Mouse (Mus musculus) G1E (cell line): ENCODE measurements around the gene Ptpra. TPM values are rescaled to one million over a fixed set of nuclear protein-coding genes. Genes with fewer than 3 reads are reported as not detected.

Experiments
- ATAC-seq: 2 replicates; pipeline ENCODE4 v1.8.0; 2016; ENCODE audit warnings: mild to moderate bottlenecking; ENCODE audit not compliant: insufficient number of reproducible peaks, poor library complexity, low FRiP score, severe bottlenecking; ENCODE audit errors: extremely low read depth
- DNase-seq: peaks from one replicate; pipeline ENCODE4 v3.0.0; 2012; ENCODE audit warnings: low spot score
- H3K27me3 ChIP-seq: 2 replicates; pipeline ENCODE4 v1.6.1; 2012; ENCODE audit warnings: mild to moderate bottlenecking, low read length, inconsistent platforms; ENCODE audit not compliant: insufficient read depth
- H3K36me3 ChIP-seq: replicated peaks from 2 replicates; pipeline ENCODE3; 2012; ENCODE audit warnings: mild to moderate bottlenecking, inconsistent platforms
- H3K4me1 ChIP-seq: 2 replicates; pipeline ENCODE4 v1.6.1; 2012; ENCODE audit warnings: low read depth, low read length, inconsistent platforms, mixed read lengths; ENCODE audit not compliant: insufficient read depth
- H3K4me3 ChIP-seq: 2 replicates; pipeline ENCODE4 v1.5.1; 2012; ENCODE audit warnings: low read depth, mild to moderate bottlenecking, inconsistent platforms, low read length, moderate library complexity, mixed read lengths
- H3K9me3 ChIP-seq: replicated peaks from 2 replicates; pipeline ENCODE4 v1.6.1; 2012; ENCODE audit warnings: inconsistent platforms
- CTCF ChIP-seq: IDR thresholded peaks from 2 replicates; pipeline ENCODE4 v1.5.1; 2012; ENCODE audit warnings: low read depth, low read length, inconsistent platforms, mixed read lengths
- GATA1 ChIP-seq: IDR thresholded peaks from 2 replicates; pipeline ENCODE4 v1.6.1; 2012; ENCODE audit warnings: borderline replicate concordance, low read length, inconsistent platforms, mixed read lengths
- GATA2 ChIP-seq: IDR thresholded peaks from 2 replicates; pipeline ENCODE4 v1.6.1; 2012; ENCODE audit warnings: low read depth, low read length, inconsistent platforms, borderline replicate concordance
- POLR2AphosphoS5 ChIP-seq: IDR thresholded peaks from 2 replicates; pipeline ENCODE4 v1.6.1; 2012; ENCODE audit warnings: low read depth, low read length, inconsistent platforms; ENCODE audit not compliant: insufficient replicate concordance
- TAL1 ChIP-seq: conservative IDR thresholded peaks from 2 replicates; pipeline ENCODE4 v1.6.1; 2012; ENCODE audit warnings: low read depth, low read length, inconsistent platforms, mixed read lengths
- polyA plus RNA-seq: library from polyadenylated mRNA; stranded (reverse); fragments of >175 nt; gene quantifications from 2 replicates; pipeline ENCODE4 v1.2.3, GENCODE M21; 2012
- total RNA-seq, 2 experiments: library from RNA; stranded (forward) in 1 of 2; stranded (reverse) in 1 of 2; fragments of 200-1000 nt in 1 of 2; fragments of >200 nt in 1 of 2; fragmentation: Nextera tagmentation in 1 of 2; gene quantifications; 2 replicates each; pipeline ENCODE4 v1.2.3; 2014 to 2017

The Ptpra gene
- total and polyA plus RNA-seq, 3 experiments: 22.6 to 119 (median 97.7) TPM

DNA sequence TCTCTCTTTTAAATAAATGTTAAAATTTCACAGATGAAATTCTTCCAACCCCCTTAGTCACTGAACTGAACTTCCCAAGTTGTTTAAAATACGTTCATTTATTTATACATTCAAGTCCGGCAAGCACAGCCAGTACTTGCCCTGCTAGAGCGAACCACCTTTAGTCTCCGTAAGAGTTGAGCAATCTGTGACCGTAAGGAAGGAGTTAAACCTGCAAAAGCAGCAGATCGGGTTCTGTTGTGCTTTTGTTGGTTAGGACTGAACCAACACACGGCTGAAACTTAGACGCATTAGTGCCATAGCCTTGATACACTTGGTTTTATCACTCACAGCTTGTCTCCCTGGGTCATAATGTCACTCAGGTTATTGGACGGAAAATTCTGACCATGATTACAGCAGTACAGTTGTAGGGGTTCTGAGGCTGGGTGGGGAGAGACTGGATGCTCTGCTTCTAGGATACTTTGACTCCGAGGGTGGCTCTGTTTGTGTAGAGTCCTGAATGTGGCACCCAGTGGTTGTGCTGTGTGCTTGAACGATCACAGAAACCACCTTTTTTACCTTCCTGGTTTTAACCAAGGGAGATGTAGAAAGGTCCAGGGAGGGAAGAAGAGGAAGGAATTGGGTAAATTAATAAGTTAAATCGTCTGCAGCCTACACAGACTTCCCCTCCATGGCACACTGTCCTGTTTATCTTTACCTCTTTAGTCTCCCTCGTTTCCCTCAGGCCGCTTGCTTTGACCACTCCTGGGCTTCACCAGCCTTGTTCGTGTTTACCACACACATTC is 11.4 kb downstream of the Ptpra start:
- no peak for TF ChIP-seq GATA2
- no peak for TF ChIP-seq TAL1
- TF ChIP-seq CTCF: no peak
- no peak for TF ChIP-seq POLR2AphosphoS5
- no peak for TF ChIP-seq GATA1
- no peak for DNase-seq
- no peaks in the 10 kb centered on the region for H3K27me3 ChIP-seq
- H3K4me1 ChIP-seq: peaks cover 25% of the 10 kb centered on the region
- no peaks in the 10 kb centered on the region for H3K9me3 ChIP-seq
- no peak for ATAC-seq
- peaks cover 56% of the 10 kb centered on the region for H3K36me3 ChIP-seq
- H3K4me3 ChIP-seq: no peak overlapping the region

GRCm38 (mm10) chr2:130466438-130466837 is 16.4 kb downstream of the Ptpra start:
- H3K4me1 ChIP-seq: peaks cover 36% of the 10 kb centered on the region
- TF ChIP-seq TAL1 (no peak), GATA1 (no peak), POLR2AphosphoS5 (no peak), GATA2 (no peak), CTCF (no peak)
- no peak for DNase-seq

DNA sequence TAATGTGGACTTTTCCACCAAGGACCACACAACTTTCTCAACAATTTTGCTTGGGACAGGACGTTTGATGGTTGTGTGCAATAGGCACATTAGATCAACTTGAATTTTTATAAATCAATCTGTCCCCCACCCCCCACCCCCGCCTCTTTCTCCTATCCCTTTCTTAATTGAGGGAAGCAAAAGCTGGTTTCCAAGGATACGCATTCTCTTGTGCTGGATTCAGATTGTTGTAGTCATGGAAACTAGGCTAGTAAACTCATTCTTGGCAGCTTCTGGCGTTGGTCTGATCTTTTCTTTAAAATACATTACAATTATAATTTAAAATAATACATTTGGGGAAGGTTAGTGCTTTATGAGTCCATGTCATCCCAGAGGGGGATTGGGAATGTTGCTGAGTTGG is 19.3 kb downstream of the Ptpra start:
- Histone ChIP-seq H3K27me3 (no peaks in the 10 kb centered on the region), H3K4me1 (peaks cover 26% of the 10 kb centered on the region), H3K4me3 (no peak overlapping the region), H3K9me3 (no peaks in the 10 kb centered on the region), H3K36me3 (peaks cover 19% of the 10 kb centered on the region)
- TF ChIP-seq POLR2AphosphoS5: no peak
- TF ChIP-seq GATA1: no peak
- no peak for TF ChIP-seq CTCF
- TF ChIP-seq GATA2: no peak
- no peak for TF ChIP-seq TAL1
- ATAC-seq (no peak), DNase-seq (no peak)

More at GRCm38 (mm10) chr2:130466438-130466837, 16.4 kb downstream of the Ptpra start:
- Histone ChIP-seq H3K27me3 (no peaks in the 10 kb centered on the region), H3K4me3 (no peak overlapping the region), H3K36me3 (peaks cover 38% of the 10 kb centered on the region), H3K9me3 (no peaks in the 10 kb centered on the region)
- no peak for ATAC-seq

DNA sequence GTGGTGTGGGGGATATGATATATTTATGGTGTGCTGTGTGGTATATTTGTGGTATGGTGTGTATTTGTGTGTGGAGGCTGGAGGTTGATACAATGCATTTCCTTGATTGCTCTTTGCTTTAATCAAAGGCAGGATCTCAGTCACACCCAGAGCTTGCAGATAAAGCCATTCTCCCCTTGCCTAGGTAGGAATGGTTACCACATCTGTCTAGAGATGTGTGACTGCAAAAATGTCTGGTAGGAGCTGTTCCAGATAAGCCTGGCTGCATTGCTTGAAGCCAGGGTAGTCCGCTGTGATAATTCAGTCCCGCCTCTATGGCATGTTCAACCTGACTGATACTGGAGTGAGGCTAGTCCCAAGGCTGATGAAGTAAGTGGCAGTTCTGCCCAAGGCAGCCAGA is 19.9 kb downstream of the Ptpra start:
- ATAC-seq (peak; percentile 68), DNase-seq (no peak)
- no peaks in the 10 kb centered on the region for H3K9me3 ChIP-seq
- H3K36me3 ChIP-seq: peaks cover 17% of the 10 kb centered on the region
- H3K4me3 ChIP-seq: no peak overlapping the region
- TF ChIP-seq POLR2AphosphoS5 (no peak), TAL1 (0 out of 2 replicates have a peak, but pooled peaks have one; percentile 10), GATA1 (no peak), GATA2 (no peak)
- H3K4me1 ChIP-seq: peaks cover 23% of the 10 kb centered on the region
- no peaks in the 10 kb centered on the region for H3K27me3 ChIP-seq

DNA sequence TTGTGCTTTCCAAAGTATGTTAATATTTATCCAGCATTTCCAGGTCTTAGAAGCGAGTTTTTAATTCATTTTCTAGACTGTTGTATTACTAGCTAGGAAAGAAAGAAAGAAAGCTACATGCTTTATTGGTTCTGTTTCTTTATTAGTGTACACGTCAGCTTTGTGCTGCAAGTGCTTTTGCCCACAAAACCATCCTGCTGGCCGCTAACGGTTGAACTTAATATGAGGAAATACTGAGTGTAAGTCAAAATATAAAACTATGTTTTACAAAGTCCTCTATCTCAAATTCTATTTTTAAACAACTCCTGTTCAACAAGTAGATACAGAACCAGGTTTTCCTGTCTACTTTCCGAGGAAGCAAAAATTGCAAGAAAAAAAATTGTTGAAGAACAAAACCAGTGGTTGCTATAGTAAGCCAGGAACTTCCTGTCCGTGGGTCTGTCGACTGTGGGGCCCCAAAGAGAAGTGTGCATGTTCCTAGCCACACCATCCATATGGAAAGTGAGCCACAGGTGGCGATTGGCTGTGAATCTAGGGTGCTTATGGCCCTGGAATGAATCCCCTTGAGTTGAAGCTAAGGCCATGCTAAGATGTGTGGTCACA is 22.9 kb downstream of the Ptpra start:
- no peaks in the 10 kb centered on the region for H3K9me3 ChIP-seq
- H3K27me3 ChIP-seq: no peaks in the 10 kb centered on the region
- ATAC-seq (no peak), DNase-seq (no peak)
- TF ChIP-seq CTCF (no peak), POLR2AphosphoS5 (no peak), TAL1 (no peak), GATA1 (no peak), GATA2 (no peak)
- H3K4me3 ChIP-seq: no peak overlapping the region
- peaks cover 25% of the 10 kb centered on the region for H3K36me3 ChIP-seq
- peaks cover 13% of the 10 kb centered on the region for H3K4me1 ChIP-seq

DNA sequence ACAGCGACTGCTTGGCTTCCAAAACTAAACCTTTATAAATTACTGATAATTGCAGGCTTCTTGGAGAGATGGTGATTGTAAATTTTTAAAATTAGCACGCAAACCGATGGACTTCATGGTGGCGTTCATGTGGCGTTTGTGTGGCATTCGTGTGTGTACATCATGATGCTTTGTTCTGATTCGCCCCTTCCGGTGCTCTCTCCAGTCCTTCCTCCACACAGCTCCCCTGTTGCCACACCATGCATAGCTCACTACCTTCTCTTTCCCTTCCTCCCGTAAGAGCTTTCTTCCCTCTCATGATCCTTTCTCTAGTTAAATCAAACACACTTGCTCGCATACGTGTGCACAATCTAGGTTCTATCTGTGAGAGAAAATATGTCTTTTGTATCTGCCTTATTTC is 25.7 kb downstream of the Ptpra start:
- H3K4me3 ChIP-seq: no peak overlapping the region
- H3K27me3 ChIP-seq: no peaks in the 10 kb centered on the region
- H3K9me3 ChIP-seq: no peaks in the 10 kb centered on the region
- ATAC-seq (no peak), DNase-seq (no peak)
- H3K36me3 ChIP-seq: peaks cover 21% of the 10 kb centered on the region
- peaks cover 2% of the 10 kb centered on the region; the same call in 1 of the 2 replicates for H3K4me1 ChIP-seq
- TF ChIP-seq TAL1 (no peak), GATA2 (no peak), POLR2AphosphoS5 (no peak)
